Mouse (Mus musculus) Muller cell, postnatal 12 days (primary cell): ENCODE results near the gene Slc4a5.

Experiments
- DNase-seq: peaks from one replicate; pipeline ENCODE4 v3.0.0-alpha.2; 2015; ENCODE audit errors: inconsistent ontology term

Gene Slc4a5

DNA sequence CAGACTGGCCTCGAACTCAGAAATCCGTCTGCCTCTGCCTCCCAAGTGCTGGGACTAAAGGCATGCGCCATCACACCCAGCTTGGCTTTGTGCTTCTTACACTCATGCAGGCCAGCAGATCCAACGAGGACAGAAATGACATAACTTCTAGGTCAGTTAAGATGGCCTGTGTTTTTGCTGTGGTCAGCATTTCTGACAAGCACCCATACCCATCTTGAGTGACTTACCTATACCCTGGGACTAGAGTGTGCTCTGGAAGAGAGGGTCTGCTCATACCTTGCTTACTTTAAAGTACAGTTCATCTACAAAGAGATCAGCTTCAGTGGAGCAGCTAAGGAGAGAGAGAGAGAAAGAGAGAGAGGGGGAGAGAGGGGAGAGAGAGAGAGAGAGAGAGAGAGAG is 13.7 kb downstream of the Slc4a5 start:
- no peak for DNase-seq

DNA sequence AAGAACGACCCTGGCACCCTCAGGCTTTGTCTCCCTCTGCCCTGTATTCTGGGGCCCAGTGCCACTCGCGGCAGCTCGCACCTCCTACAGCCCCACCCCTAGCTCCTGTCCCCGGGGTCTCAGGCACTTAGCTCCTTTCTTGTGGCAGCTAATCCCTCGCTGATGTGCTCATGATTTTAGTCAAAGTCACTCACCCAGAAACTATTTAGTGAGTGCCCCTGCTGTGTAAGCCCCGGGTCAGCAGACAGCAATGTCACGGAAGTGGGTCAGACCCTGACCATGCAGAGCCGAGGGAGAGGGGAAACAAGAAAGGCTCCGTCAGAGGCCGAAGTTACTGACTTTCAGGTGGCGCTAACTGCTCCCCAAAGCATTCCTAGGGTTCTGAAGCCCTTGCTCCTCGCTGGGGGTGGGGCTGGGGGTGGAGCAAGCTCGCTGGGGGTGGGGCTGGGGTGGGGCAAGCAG is 14.7 kb downstream of the Slc4a5 start:
- DNase-seq = peak; percentile 70

DNA sequence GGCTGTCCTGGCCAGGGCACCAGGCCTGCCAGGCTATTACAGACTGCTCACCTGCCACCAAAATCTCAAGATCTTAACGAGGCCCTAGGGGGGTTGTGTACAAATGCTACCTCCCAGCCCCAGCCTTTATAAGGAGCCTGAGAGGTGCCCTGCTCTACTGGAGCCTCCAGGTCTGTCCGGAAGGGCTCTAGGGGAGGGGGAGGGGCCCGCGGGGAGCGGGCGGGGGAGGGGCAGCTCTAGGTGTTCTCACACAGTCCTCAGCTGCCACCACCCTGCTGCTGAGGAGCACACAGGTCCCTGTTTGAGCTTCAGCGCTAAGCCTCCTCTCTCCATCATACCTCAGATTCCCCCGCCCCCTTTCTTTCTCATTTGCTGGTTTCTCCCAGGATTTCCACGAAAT is 17.5 kb downstream of the Slc4a5 start:
- DNase-seq = no peak

DNA sequence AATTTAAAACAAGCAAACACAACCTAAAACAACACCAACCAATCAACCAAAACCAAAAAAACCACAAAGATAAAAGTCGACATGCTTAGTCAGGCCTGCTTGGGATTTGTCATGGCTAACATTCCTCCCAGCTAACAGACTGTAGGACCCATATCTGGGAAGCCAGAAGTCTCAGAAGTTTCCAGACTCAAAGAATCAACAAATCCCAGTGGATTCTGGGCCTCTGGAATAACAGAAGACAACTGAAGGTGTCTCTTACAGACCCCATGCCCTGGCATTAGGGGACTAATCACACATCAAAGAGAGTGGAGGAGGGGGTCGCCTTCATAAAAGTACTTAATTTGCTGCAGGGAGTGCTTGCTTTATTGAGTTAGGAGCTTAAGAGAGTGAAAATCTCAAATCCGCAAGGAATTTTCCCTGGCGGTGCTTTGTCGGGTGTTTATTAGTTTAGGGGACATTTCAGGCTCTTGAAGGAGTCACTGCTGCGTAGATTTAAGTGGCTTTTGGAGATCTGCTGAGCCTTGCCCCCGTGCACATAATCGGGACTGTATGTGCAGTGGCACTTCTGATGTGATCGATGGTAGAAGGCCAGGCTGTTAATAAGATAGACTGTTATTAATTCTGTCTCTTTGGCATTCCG is 24.9 kb downstream of the Slc4a5 start:
- peak; percentile 45 for DNase-seq

DNA sequence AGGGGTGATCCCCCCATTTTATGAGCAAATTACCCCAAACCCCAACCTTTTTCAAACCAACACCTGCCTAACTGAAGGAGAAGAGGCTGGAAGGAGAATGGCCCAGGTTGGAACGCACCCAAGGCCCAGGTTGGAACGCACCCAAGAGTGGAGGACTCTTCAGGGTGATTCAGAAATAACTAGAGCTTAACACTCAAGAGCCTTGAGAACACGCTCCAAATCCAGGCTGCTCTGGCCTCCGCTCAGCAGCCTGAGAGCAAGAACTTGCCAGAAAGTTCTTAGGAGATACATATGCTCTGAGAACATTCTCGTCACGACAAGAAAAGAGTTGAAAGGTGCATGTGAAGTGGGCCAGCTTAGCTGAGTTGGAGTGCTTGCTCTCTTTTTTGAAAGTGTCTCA is 25.5 kb downstream of the Slc4a5 start:
- peak; percentile 74 for DNase-seq

DNA sequence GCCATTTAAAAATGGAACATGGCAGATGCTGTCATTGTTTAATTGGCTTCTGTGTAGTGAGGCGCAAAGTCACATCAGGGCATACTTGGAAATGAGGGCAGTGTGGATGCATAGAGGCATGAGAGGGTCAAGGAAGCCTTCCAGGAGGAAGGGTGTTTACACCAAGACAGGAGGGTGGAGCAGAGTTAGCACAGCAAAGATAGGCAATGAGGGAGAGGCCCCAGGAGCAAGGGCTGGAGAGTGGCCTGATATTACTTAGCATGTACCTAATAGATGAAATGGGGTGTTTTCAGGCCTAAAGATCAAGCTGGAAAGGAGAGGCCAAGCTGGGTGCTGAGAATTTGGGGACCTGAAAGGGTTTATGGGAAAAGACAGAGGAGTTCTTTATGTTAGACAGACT is 26.4 kb downstream of the Slc4a5 start:
- no peak for DNase-seq

DNA sequence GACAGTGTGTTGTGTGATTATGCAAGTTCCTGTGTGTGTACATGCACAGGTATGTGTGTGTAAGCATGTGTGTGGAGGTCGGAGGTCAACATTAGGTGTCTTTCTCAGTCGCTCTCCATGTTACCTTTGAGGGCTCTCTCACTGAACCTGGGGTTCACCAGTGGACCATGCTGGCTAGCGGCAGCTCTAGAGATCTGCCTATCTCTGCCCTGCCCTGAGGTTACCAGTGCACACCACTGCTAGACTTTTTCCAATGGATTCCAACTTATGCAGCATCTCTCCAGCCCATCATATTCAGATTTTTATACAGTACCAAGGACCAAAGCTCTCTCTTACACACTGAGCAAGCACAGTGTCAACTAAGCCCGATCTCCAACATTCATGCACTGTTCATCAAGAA is 27.1 kb downstream of the Slc4a5 start:
- no peak for DNase-seq

DNA sequence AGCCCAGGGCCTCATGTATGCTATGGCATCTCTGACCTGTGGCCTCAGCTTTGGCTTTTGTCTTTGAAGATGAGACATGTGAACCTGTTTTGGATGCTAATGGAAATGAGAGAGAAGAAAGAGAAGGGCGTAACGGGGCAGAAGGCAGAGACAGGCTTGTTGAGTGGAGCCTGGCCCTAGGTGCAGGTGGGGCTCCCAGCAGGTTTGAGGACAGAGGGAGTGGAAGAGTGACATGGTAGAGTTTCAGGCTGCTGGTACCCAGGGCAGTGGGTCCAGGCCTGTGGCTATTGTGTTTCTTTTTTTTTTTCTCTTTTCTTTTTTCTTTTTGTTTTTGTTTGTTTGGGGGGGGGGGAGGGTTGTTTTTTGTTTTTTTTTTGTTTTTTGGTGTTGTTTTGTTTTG is 27.5 kb downstream of the Slc4a5 start:
- no peak for DNase-seq

DNA sequence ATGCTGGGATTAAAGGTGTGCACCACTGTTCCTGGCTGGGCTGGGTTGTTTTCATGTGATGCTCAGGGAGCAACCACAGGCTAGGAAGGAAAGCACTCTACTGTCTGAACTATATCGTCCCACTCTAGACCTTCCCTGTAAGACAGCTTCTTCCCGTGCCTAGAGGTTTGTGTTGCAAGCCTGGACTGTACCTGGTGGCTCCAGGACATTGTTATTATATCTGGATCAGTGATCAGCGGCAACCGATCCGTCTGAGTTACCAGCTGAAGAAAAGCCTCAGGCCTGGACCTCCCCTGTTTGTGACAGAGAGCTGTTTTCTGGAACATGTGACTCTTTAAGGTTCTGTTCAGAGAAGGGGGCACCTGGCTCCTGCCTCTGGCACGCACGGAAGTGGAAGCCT is 34.6 kb downstream of the Slc4a5 start:
- DNase-seq = no peak

DNA sequence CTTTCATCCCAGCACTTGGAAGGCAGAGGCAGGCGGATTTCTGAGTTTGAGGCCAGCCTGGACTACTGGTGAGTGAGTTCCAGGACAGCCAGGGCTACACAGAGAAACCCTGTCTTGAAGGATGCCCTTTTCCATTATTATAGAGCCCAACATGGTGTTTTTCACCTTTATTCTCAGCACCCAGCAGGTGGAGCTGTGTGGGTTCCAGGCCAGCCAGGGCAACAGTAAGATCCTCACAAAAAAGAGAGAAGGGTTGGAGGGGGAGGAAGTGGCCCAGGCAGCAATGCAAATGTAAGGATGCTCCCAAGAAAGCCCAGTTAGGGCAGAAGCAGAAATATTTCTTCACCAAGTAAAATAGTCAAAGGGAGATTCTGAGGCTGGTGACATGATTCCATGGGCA is 44.9 kb downstream of the Slc4a5 start:
- no peak for DNase-seq

DNA sequence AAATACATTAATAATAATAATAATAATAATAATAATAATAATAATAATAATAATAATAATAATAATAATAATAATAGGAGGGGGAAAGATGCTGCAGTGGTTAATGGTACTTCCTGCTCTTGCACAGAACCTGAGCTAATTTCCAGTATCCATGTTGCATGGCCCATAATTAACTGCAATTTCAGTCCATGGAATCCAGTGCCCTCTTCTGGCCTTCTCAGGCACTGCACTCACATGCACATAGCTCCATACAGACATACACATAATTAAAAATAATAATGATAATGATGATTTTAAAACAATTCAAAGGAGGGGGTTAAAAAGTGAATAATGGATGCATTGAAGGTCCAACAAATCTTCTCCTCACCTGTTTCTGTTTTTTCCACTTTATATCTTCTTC is 45.6 kb downstream of the Slc4a5 start:
- DNase-seq = no peak

DNA sequence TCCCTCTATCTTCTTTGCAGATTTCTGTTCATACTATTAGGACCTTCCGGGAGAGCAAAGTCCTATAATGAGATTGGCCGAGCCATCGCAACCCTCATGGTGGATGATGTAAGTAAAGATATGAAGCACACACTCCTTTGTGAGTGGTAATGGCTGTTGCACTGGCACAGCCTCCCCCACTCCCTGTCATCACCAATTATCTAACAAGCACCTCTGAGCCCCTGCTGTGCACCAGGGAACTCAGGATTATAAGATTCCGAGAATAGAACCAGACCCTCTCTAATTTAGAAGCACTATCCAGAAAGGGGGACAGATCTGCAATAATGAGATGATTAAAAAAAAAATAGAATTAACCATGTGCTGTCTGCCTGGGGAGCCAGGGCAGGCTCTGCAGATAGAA is 46.0 kb downstream of the Slc4a5 start:
- DNase-seq = no peak

DNA sequence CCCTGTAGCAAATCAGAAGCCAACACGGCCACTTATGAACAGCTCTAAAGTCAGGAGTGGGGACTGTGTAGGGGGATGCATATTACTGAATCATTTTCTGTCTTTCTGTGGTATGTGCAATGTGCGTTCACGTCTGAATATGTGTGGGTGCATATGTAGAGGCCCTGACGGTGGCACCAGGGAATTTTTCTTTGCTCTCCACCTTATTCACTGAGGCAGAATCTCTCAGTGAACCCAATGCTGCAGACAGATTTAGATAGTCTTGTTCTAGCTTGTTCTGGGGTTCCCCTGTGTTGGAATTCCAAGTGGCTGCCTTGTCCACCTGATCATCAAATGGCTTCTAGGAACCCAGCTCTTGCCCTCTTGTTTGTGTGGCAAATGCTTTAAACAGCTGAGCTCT is 48.0 kb downstream of the Slc4a5 start:
- no peak for DNase-seq

DNA sequence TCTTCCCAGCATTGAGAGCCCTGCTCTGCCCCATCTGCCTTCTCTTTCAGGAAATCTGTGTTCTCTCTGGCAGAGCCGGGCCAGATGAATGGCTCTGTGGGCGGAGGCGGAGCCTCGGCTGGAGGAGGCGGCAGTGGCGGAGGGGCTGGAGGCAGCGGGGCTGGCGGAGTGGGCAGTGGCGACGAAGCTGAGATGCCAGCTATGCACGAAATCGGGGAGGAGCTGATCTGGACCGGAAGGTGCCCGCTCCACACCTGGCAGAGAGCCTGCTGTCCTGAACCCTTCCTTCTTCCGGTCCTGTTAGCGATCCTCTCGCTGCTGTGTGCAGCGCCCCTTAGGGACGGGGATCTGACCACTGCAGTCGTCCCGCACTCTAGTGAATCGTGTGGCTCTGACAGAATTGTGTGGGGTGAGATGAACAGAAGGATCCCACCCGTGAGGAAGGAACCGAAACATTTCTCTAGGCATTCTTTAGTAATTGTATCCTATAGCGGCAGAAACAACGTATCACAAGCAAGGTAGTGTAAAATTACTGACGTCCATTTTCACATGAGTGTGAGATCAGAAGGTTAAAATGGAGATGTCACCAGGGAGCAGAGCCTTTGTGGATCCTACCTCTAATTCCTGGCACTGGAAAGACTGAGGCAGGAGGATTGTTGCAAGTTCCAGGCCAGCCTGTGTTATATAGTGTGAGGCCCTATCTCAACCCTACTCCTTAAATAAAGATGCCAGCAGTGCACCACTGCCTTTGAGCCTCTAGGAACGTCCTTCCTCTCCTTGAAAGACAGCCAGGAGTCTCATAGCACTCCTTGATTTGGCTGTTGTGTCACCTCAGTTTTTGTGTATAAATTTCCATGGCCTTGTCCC is 48.7 kb downstream of the Slc4a5 start:
- DNase-seq = peak; percentile 95

DNA sequence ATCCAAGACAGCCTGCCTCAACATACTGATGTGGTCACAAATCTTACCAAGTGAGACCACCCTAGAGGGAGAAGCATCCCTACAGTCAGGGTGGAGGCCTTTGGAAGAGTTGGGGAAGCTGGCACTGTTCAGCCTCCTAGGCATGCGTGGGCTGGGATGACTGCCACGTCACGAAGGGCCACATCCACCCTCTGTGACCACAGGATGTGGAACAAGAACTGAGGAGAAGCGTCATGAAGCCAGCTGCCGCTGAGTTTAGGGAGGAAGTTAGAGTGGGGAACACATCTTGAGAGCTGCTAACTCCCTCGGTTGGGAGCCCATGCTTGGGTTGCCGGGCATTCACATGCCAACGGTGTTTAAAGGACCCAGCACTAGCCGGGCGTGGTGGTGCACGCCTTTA is 54.1 kb downstream of the Slc4a5 start:
- no peak for DNase-seq

DNA sequence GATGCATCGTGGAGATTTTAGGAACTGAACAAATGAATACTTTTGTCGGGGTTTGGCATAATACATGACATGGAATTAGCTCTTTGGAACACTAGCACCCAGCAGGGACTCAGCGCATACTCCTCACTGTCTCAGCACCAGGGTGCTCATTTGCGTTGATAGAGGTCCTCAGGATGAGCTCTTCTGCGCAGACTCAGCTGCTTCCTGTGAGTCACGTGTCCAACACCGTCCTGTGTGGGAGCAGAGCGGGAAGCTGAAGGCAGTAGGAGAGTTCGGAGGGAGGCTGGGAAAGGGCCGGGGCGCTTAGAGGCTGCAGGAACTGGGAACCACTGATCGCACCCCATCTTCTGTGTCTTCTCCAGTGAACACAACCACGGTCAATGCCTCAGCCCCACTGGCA is 57.5 kb downstream of the Slc4a5 start:
- no peak for DNase-seq

DNA sequence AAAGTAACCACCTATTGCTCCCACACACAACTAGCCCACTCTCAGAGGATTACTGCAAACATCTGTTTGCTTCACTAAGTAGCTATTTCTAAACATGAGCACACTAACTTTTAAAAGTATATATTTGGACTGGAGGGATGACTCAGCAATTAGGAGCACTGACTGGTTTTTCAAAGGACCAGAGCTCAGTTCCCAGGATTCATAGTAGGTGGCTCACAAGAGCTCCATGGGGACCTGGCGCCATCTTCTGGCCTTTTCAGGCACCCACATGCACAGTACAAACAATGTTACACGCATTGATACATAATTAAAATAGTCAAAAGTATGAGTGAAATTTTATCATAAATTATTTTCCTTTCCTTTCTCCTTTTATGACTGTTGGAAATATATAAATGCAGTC is 59.3 kb downstream of the Slc4a5 start:
- DNase-seq = no peak

DNA sequence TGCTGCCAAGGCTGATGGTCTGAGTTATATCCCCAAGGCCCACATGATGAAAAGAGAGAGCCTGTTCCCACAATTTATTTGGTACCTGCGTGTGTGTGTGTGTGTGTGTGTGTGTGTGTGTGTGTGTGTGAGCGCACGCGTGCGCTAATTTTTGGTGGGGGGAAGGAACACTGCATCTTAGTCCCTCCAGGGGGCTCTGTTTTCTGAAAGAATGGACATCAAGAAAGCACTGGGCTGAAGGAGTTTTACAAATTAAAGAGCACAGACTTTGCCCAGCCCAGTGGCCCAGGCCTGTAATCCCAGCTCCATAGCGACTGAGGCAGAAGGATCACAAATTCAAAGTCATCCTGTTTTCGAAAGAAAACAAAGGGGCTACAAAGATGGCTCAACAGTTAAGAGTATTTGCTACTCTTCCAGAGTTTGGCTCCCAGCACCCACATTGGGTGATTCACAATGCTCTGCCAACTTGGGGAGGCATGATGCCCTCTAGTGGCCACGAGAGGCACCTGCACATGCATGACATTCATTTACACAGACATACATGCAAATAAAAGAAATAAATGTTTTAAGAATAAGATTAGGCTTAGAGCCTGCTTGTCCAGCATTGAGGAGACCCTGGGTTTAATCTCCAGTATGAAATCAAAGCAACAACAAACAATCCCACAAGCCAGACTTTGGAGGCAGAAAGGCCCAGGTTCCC is 60.8 kb downstream of the Slc4a5 start:
- no peak for DNase-seq

DNA sequence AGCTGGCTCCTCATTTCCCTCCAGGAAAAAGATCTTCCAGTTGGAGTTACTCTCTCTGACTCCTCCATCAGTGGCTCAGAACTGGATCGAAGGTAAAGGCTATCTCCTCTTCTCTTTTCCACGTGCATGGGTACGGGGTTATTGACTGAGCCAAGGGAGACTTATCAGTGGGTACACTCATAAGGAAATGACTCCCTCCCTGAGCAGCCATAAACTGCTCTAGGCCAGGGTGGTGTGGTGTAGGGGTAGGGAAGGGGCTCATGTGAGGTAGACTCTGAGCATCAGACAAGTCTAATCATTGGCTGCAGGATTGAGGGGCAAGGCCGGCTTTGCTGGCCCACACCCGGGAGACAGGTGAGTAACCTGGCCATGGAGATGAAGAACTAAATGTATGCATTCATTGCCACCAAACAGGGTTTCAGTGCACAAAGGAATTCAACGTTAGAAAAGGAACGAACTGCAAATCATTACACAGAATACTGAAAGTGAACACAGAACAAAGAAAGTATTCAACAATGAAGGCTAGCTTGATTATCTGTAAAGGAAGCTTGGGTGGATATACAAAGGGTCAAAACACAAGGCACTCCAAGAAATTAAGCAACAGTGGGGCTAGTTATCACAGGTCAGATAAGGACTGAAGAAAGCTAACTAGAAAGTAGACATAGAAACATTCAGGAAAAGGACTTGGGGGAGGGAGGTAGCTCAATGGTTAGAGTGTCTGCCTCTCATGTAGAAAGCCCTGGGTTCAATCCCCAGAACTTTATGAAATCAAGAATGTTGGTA is 81.0 kb downstream of the Slc4a5 start:
- DNase-seq = no peak

DNA sequence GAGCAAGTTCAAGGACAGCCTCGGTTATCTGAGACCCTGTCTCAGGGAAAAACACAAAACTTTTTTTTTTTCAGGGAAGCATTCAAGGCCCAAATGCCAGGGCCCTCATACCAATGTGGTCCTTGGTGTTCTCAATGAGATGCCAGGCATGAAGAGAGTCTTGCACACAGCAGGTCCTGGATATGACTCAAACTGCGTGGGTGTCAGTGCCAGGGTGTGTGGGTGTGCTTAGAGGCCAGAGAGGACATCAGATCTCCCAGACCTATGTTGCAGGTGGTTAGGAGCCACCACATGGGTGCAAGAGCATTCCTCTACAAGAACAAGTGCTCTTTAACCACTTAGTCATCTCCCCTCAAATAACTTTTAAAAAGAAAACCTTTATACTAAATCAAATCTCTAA is 81.7 kb downstream of the Slc4a5 start:
- DNase-seq = peak; percentile 33

DNA sequence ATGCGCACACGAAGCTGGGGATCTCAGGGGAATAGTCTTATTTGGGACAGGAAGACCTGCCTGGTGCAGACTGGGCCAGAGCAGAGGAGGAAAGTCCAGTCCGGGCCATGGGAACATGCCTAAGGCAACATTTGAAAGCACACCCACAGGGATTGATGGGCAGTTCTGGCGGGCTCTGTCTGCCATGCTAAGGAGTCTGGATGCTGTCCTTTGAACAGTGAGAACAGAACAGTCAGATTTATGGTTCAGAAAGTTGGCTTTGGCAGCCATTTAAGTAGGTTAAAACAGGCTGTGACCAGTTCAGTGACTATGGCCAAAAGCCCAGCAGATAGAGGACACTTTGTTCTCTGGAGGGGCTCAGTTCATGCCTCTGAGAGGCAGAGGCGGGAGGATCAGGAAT is 82.6 kb downstream of the Slc4a5 start:
- peak; percentile 34 for DNase-seq

DNA sequence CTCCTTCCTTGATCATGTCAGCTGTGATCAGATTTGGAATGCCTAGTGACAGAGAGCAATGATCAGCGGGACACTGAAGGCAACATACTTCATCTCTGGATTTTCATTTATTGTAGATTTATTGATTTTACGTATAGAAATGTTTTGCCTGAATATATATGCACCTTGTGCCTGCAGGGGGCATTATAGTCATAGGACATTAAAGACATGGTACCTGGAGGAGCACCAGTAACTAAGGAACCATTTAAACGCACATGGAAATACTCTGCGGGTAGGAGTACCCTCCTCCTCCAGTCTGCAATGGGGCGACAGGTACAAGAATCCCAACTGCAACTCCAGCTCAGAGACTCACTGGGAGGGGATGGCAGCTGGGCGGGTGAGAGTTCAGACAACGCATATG is 89.4 kb downstream of the Slc4a5 start:
- no peak for DNase-seq
